Mouse (Mus musculus) liver, embryonic 14.5 days (tissue): ENCODE data around the gene Tmem33.

Experiments
- CTCF ChIP-seq: IDR thresholded peaks from 2 replicates; pipeline ENCODE4 v1.5.1; 2016; ENCODE audit warnings: antibody characterized with exemption, low read depth, control low read depth
- EP300 ChIP-seq: IDR thresholded peaks from 2 replicates; pipeline ENCODE4 v1.6.1; 2016; ENCODE audit warnings: antibody characterized with exemption, low read depth

- no peak for TF ChIP-seq CTCF
- peak; percentile 81 for TF ChIP-seq EP300
Measured at GRCm38 (mm10) chr5:67262964-67263363, 2.6 kb downstream of the Tmem33 start.
